Mouse (Mus musculus): ENCODE measurements at regions not wholly inside any gene's neighbourhood (a gene's known extent, or its start where the extent isn't known, plus 50 kb on each side); places are given as distances from the start of the nearest gene placed in this dataset.
A peak's percentile ranks its signal among the peaks of the same experiment; 100 is the strongest.

DNA sequence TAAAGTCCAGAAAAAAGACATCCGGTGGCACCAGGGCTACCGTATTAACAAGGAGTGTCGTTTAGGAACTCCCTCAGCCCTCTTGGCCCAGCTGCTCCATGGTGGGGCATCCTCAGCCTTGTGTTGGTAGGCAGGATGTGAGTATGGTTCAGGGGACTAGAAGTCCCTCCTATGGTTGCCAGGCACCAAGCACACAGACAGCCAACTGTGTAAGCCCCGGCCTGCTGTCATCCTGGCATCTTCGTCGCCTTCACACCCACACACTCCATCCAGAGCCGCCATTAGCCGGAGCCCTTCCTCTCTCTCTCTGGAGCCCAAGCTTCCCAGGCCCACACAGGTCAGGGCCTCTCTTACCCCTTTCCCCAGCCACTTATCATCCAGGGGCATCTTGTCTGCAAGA is 158.9 kb upstream of the Topaz1 start:
- peaks cover 9% of the 10 kb centered on the region; the same call in 1 of the 2 replicates for H3K27me3 ChIP-seq
- H3K27ac ChIP-seq: no peak overlapping the region
- H3K4me1 ChIP-seq (replicated peaks): peaks cover 5% of the 10 kb centered on the region
- H3K9me3 ChIP-seq: no peaks in the 10 kb centered on the region
- WGBS: 79% methylated on average over 8 of the region's 8 CpGs
- no peaks in the 10 kb centered on the region for H3K36me3 ChIP-seq
- H3K4me2 ChIP-seq: no peak overlapping the region
- no peak overlapping the region for H3K9ac ChIP-seq (replicated peaks)
- no peak for ATAC-seq (ENCODE audit: insufficient number of reproducible peaks, insufficient read depth, low FRiP score, low TSS enrichment, low read depth)
- H3K4me3 ChIP-seq (replicated peaks): no peak overlapping the region

DNA sequence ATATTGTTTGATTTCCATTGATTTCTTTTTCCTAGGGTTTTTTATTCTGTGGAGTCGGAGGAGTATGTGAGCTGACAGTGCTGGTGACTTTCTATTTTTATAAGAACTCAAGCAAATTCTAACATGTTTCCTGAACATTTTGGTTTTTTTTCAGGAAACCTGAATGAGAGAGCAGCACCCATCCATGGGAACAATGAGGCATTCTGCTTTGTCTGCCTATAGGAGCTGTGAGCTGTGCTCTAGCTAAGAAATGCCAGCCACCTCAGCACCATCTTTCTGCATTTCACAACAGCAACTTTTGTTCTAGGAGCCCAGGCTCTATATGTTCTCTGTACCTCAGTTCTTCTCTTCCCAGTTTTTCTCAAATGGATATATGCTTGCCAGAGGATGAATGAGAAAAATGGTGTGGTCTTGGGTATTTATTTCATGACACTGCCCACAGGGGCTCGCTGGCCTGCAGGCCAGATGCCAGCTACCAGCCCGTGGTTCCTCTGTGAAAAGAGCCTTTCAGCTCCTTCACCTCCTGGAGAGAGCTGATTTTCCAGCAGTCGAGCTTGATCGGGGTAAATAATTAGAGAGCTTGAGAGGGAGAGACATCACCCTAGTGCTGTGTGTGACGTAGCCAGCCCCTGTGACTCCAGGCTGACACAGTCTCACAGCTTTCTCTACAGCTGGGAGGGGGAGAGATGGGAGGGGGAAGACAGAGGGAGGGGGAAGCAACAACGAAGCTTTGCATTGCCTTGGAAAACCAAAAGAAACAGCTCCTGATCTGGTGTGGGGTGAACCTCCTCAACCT is 154.1 kb upstream of the Topaz1 start:
- H3K36me3 ChIP-seq: no peaks in the 10 kb centered on the region
- no peak overlapping the region for H3K4me3 ChIP-seq (replicated peaks)
- peak overlapping the region; percentile 28 for H3K4me2 ChIP-seq
- H3K4me1 ChIP-seq (replicated peaks): peaks cover 23% of the 10 kb centered on the region
- no peak overlapping the region for H3K27ac ChIP-seq
- H3K27me3 ChIP-seq: peaks cover 44% of the 10 kb centered on the region
- H3K9ac ChIP-seq (replicated peaks): no peak overlapping the region
- WGBS: 18% methylated on average over 7 of the region's 7 CpGs
- H3K9me3 ChIP-seq: no peaks in the 10 kb centered on the region
- no peak for ATAC-seq (ENCODE audit: insufficient number of reproducible peaks, insufficient read depth, low FRiP score, low TSS enrichment, low read depth)

DNA sequence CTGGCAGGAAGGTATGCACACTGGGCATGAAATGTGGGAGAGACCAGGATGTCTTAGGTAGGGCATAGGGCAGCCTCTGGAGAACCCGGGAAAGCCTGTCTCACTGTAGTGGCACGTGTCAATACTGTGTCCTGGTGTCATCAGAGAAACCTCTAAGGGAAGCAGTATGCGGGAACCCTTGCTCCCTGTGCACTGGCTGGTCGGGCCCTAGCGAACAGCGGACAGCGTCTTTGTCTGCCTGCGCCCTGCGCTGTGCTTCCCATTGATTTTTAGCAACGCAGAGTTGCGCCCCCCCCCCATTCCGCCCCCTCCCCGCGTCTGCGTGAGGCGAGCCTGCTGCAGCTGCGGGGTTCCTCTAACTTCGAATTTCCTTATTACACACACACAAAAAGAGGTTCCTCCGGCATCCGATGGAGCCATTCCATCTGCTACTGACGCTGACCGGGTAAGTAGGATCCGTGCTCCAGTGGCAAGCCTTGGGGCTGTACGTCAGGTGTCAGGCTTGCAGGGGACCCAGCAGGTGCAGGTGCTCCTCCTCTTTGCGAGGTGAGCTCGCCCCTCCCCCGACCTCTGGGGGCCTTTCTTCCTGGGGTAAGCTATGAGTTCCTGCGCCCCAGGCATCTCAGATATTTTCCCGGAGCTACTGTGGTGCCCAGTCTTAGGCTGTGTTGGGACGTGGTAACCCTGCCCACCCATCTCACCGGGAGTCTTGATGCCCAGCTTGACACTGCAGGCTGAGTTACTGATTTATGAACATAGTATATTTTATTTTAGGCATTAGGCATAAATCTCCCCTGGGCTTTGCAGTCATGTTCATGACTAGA is 151.8 kb upstream of the Topaz1 start:
- no peak for ATAC-seq (ENCODE audit: insufficient number of reproducible peaks, insufficient read depth, low FRiP score, low TSS enrichment, low read depth)

DNA sequence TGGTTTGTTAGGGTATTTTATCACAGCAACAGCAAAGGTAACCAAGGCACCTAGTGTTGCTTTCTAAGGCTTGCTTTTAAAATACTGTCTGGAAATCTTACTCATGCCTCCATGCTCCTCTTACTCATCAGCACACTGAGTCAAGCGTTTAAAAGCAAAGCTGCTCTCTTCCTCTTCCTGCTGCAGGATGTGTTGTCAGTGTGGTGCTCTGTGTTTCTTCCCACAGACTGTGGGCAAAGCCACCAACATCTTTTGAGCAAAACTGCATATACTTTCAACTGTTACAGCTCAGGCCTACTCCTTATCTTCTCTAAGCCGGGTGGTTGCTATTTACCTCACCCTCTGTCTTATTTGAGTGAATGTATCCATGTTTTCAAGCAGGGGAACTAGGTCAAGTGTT is 144.0 kb upstream of the Topaz1 start:
- WGBS: 79% methylated on average over 2 of the region's 2 CpGs

More for the DNA sequence above, 151.8 kb upstream of the Topaz1 start:
- H3K9ac ChIP-seq (replicated peaks): no peak overlapping the region
- H3K9me3 ChIP-seq: no peaks in the 10 kb centered on the region
- peak overlapping the region; percentile 22 for H3K4me3 ChIP-seq (replicated peaks)
- peaks cover 23% of the 10 kb centered on the region for H3K4me1 ChIP-seq (replicated peaks)
- WGBS: 3% methylated on average over 31 of the region's 31 CpGs
- peaks cover 49% of the 10 kb centered on the region for H3K27me3 ChIP-seq
- H3K4me2 ChIP-seq: peak overlapping the region; percentile 45
- H3K27ac ChIP-seq: no peak overlapping the region
- no peaks in the 10 kb centered on the region for H3K36me3 ChIP-seq

DNA sequence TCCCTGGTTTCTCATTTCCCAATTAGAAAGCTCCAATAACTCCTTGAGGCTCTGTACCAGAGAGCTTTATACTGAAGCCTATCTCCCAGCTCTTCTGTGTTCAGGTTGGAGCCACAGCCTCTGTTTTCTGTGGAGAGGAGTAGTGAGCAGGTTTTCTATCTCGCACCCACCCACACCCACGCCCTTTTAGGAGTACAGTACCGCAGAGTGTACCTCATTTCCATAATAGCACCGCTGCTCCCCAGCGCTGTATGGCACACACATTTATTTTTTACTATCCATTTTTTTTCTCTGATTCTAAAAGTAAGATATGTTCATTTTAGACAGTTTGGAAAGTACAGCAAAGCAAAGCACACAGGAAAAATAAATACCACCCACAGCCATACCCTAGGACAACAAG is 137.5 kb upstream of the Topaz1 start:
- no peak overlapping the region for H3K9ac ChIP-seq (replicated peaks)
- ATAC-seq (ENCODE audit: insufficient number of reproducible peaks, insufficient read depth, low FRiP score, low TSS enrichment, low read depth): no peak
- H3K4me1 ChIP-seq (replicated peaks): no peaks in the 10 kb centered on the region
- H3K4me3 ChIP-seq (replicated peaks): no peak overlapping the region
- 83% methylated on average over 5 of the region's 5 CpGs for WGBS
- H3K36me3 ChIP-seq: no peaks in the 10 kb centered on the region
- H3K4me2 ChIP-seq: no peak overlapping the region
- H3K27ac ChIP-seq: no peak overlapping the region
- no peaks in the 10 kb centered on the region for H3K9me3 ChIP-seq
- H3K27me3 ChIP-seq: peaks cover 5% of the 10 kb centered on the region; the same call in 1 of the 2 replicates

More for the DNA sequence above, 144.0 kb upstream of the Topaz1 start:
- peaks cover 15% of the 10 kb centered on the region for H3K27me3 ChIP-seq
- H3K9me3 ChIP-seq: no peaks in the 10 kb centered on the region
- no peak overlapping the region for H3K4me2 ChIP-seq
- no peaks in the 10 kb centered on the region for H3K36me3 ChIP-seq
- no peak overlapping the region for H3K4me3 ChIP-seq (replicated peaks)
- ATAC-seq (ENCODE audit: insufficient number of reproducible peaks, insufficient read depth, low FRiP score, low TSS enrichment, low read depth): no peak
- H3K9ac ChIP-seq (replicated peaks): no peak overlapping the region
- H3K4me1 ChIP-seq (replicated peaks): no peaks in the 10 kb centered on the region
- no peak overlapping the region for H3K27ac ChIP-seq

DNA sequence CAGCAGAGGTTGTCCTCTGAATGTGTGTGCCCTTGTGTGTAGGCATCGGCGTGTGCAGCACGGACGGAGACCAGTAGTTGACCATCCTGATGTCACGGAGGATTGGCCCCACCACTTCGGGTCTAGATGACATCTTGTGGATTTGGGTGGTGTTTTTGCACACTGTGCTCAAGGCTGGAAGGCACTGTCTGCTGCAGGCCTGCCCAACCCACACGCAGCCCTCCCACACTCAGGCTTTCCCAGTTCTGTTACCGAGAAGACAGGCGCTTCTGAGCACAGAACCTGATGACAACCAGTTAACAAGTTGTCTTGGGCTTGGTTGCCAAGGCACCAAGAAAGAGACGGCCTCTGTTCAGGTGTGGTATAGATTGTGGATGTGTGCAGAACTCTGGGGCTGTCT is 136.2 kb upstream of the Topaz1 start:
- H3K4me2 ChIP-seq: no peak overlapping the region
- H3K4me1 ChIP-seq (replicated peaks): peaks cover 4% of the 10 kb centered on the region
- no peak overlapping the region for H3K27ac ChIP-seq
- no peak overlapping the region for H3K4me3 ChIP-seq (replicated peaks)
- peaks cover 3% of the 10 kb centered on the region; the same call in 1 of the 2 replicates for H3K27me3 ChIP-seq
- H3K9me3 ChIP-seq: no peaks in the 10 kb centered on the region
- no peak for ATAC-seq (ENCODE audit: insufficient number of reproducible peaks, insufficient read depth, low FRiP score, low TSS enrichment, low read depth)
- no peaks in the 10 kb centered on the region for H3K36me3 ChIP-seq
- no peak overlapping the region for H3K9ac ChIP-seq (replicated peaks)
- 91% methylated on average over 10 of the region's 10 CpGs for WGBS

DNA sequence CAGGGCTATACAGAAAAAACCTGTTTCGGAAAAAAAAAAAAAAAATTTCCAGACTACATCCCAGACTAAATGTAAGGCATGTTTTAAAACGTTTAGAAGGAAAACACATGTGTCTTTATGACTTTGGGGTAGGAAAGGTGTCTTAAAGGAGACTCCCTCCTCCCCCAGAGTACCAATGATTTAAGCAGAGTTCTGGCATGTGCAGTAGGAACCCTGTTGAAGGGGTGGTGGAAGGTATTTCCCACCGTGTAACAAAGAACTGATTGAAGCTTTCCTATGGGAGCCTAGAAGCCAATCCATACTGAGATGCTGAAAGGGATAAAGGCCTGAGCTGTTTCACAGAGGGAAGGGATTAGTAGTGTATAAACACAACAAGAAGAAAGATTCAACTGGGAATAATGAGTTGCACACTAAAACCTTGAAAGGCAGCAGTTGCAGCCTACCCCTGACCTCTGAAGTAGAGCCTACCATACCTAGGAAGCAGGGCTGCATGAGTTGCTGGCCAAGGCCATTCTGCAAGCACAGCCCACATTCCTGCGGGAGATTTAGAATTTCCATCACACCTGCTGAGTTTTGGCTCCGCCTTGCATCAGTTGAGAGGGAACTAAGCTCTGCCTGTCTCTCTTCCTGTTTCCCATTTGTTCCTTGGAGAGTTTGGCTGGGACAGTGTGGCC is 132.4 kb upstream of the Topaz1 start:
- H3K9ac ChIP-seq (replicated peaks): no peak overlapping the region
- peak; percentile 78 for ATAC-seq (ENCODE audit: insufficient number of reproducible peaks, insufficient read depth, low FRiP score, low TSS enrichment, low read depth)
- WGBS: 17% methylated on average over 5 of the region's 5 CpGs
- H3K4me3 ChIP-seq (replicated peaks): no peak overlapping the region
- 0 out of 2 replicates have a peak overlapping the region, but pooled peaks have one; percentile 14 for H3K27ac ChIP-seq
- H3K27me3 ChIP-seq: no peaks in the 10 kb centered on the region
- no peaks in the 10 kb centered on the region for H3K9me3 ChIP-seq
- H3K4me2 ChIP-seq: no peak overlapping the region
- H3K36me3 ChIP-seq: no peaks in the 10 kb centered on the region
- H3K4me1 ChIP-seq (replicated peaks): peaks cover 11% of the 10 kb centered on the region

DNA sequence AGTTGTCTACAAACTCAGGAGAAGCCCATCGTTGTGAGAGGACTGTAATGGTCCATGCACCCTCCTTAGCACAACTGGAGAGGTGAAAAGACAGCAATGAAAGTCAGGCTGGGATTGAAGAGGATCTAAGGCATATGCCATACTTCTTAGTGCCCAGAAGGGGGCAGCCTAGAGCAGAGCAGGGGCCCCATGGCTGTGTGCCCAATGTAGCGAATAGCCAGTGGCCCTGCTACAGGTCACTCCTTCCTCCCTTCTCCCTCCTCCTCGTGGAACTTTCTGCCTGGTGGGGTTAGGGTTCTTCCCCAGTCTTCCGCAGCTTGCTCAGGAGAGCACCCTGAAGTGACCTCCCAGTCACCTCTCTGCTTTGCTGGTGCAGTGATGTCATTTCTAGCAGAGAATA is 131.8 kb upstream of the Topaz1 start:
- no peak overlapping the region for H3K9ac ChIP-seq (replicated peaks)
- no peaks in the 10 kb centered on the region for H3K27me3 ChIP-seq
- WGBS: 14% methylated on average over 4 of the region's 4 CpGs
- peaks cover 11% of the 10 kb centered on the region for H3K4me1 ChIP-seq (replicated peaks)
- H3K4me3 ChIP-seq (replicated peaks): no peak overlapping the region
- H3K27ac ChIP-seq: no peak overlapping the region
- no peaks in the 10 kb centered on the region for H3K36me3 ChIP-seq
- no peaks in the 10 kb centered on the region for H3K9me3 ChIP-seq
- H3K4me2 ChIP-seq: no peak overlapping the region
- no peak for ATAC-seq (ENCODE audit: insufficient number of reproducible peaks, insufficient read depth, low FRiP score, low TSS enrichment, low read depth)

DNA sequence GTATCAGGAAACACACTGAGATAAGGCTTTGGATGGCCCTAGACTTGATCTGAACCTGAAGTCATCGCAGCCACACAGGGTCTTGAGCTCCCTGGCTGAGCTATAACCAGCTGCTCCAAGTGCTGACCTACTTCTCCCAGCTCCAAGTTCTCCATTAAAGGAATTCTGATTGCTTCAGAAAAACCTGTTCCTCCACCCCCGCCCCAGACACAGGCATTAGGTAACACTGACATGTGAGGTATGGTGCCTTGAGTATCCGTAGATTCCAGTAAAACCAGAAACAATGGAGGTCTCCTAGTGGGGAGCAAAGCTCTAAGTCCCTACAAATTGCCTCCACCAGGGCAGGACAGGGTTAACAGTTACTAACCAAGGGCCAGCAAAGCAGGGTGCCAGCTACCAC is 129.4 kb upstream of the Topaz1 start:
- no peak overlapping the region for H3K4me3 ChIP-seq (replicated peaks)
- H3K4me2 ChIP-seq: no peak overlapping the region
- 31% methylated on average over 3 of the region's 3 CpGs for WGBS
- no peaks in the 10 kb centered on the region for H3K36me3 ChIP-seq
- H3K27me3 ChIP-seq: 0 out of 2 replicates have a peak, but pooled peaks cover 4% of the 10 kb centered on the region
- no peaks in the 10 kb centered on the region for H3K9me3 ChIP-seq
- no peak for ATAC-seq (ENCODE audit: insufficient number of reproducible peaks, insufficient read depth, low FRiP score, low TSS enrichment, low read depth)
- H3K4me1 ChIP-seq (replicated peaks): peaks cover 11% of the 10 kb centered on the region
- H3K27ac ChIP-seq: no peak overlapping the region
- H3K9ac ChIP-seq (replicated peaks): no peak overlapping the region

DNA sequence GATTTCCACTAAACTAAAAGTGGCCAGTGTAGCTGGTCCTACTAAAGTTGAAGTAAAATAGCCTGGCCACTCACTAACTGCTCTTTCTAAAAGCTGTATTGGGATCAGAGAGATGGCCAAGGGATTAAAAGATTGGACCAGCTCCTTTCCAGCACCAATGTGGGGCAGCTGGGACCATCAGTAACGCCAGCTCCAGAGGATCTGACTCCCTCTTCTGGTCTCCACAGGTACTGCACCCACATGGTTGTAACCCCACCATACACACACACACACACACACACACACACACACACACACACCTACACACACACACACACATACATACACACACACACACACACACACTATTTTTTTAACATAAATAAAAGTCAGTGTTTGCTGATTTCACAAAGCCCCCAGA is 122.1 kb upstream of the Topaz1 start:
- 100% methylated on average over 1 of the region's 1 CpGs for WGBS
- no peak overlapping the region for H3K9ac ChIP-seq (replicated peaks)
- no peak for ATAC-seq (ENCODE audit: insufficient number of reproducible peaks, insufficient read depth, low FRiP score, low TSS enrichment, low read depth)
- no peaks in the 10 kb centered on the region for H3K9me3 ChIP-seq
- H3K4me1 ChIP-seq (replicated peaks): peaks cover 5% of the 10 kb centered on the region; the same call in 1 of the 2 replicates
- no peak overlapping the region for H3K4me2 ChIP-seq
- peaks cover 31% of the 10 kb centered on the region for H3K27me3 ChIP-seq
- H3K4me3 ChIP-seq (replicated peaks): no peak overlapping the region
- no peaks in the 10 kb centered on the region for H3K36me3 ChIP-seq
- H3K27ac ChIP-seq: no peak overlapping the region

DNA sequence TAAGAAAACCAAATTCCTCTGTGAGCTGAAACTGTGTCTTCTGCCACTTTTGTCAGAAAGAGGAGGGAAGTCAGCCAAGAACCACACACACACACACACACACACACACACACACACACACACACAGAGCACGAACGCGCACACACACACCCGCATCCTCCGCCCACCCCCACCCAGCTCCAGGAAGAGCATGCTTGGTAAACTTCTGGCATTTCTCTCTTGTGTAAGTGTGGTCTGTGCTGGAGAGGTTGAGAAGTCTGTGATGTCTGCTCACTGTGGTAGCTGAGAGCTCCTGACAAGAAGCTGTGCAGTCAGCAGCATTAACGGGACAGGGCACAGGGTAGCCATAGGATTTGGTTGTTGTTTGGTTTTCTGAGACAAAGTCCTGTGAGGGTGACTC is 120.8 kb upstream of the Topaz1 start:
- H3K9ac ChIP-seq (replicated peaks): no peak overlapping the region
- H3K4me1 ChIP-seq (replicated peaks): peaks cover 5% of the 10 kb centered on the region; the same call in 1 of the 2 replicates
- no peaks in the 10 kb centered on the region for H3K36me3 ChIP-seq
- peaks cover 26% of the 10 kb centered on the region for H3K27me3 ChIP-seq
- no peak for ATAC-seq (ENCODE audit: insufficient number of reproducible peaks, insufficient read depth, low FRiP score, low TSS enrichment, low read depth)
- WGBS: 92% methylated on average over 6 of the region's 6 CpGs
- no peak overlapping the region for H3K4me2 ChIP-seq
- H3K9me3 ChIP-seq: no peaks in the 10 kb centered on the region
- H3K4me3 ChIP-seq (replicated peaks): no peak overlapping the region
- H3K27ac ChIP-seq: no peak overlapping the region
